Mouse (Mus musculus) embryonic facial prominence, embryonic 14.5 days (tissue): Measurements from ENCODE around the gene Rps15. TPM values are rescaled to one million over a fixed set of nuclear protein-coding genes. Genes with fewer than 3 reads are reported as not detected.

Source experiments
- ATAC-seq: fragments of 200-750 bp; cut with Nextera tagmentation; 2 replicates; pipeline ENCODE4 v1.8.0; 2017; ENCODE audit warnings: low read depth, moderate number of reproducible peaks, moderate TSS enrichment
- DNase-seq: peaks from one replicate; pipeline ENCODE4 v3.0.0-alpha.2; 2015; ENCODE audit warnings: low spot score
- H3K27ac ChIP-seq: fragments of 300-500 bp; sonication (generic); replicated peaks from 2 replicates; pipeline ENCODE4 v1.5.1; 2014; ENCODE audit warnings: low read depth, mild to moderate bottlenecking, low read length, moderate library complexity
- H3K27me3 ChIP-seq: fragments of 300-500 bp; sonication (generic); replicated peaks from 2 replicates; pipeline ENCODE4 v1.6.1; 2014; ENCODE audit warnings: low read length; ENCODE audit not compliant: control insufficient read depth, insufficient read depth
- H3K36me3 ChIP-seq: fragments of 300-500 bp; sonication (generic); 2 replicates; pipeline ENCODE4 v1.6.1; 2014; ENCODE audit warnings: low read length, mixed read lengths; ENCODE audit not compliant: control insufficient read depth, insufficient read depth
- H3K4me1 ChIP-seq: fragments of 300-500 bp; sonication (generic); 2 replicates; pipeline ENCODE4 v1.6.1; 2014; ENCODE audit warnings: antibody characterized with exemption, low read length; ENCODE audit not compliant: control insufficient read depth, insufficient read depth
- H3K4me2 ChIP-seq: fragments of 300-500 bp; sonication (generic); 2 replicates; pipeline ENCODE4 v1.6.1; 2014; ENCODE audit warnings: low read depth, mild to moderate bottlenecking, low read length, moderate library complexity, mixed read lengths
- H3K4me3 ChIP-seq: fragments of 300-500 bp; sonication (generic); 2 replicates; pipeline ENCODE4 v1.5.1; 2014; ENCODE audit warnings: low read depth, mild to moderate bottlenecking, low read length
- H3K9ac ChIP-seq: fragments of 300-500 bp; sonication (generic); 2 replicates; pipeline ENCODE4 v1.6.1; 2014; ENCODE audit warnings: low read depth, mild to moderate bottlenecking, low read length, moderate library complexity, mixed read lengths
- H3K9me3 ChIP-seq: fragments of 300-500 bp; sonication (generic); 2 replicates; pipeline ENCODE4 v1.6.1; 2016; ENCODE audit warnings: low read length; ENCODE audit not compliant: control insufficient read depth
- WGBS: fragments of 180-500 bp; shearing (Covaris S2); extraction: QIAGEN DNeasy Blood & Tissue Kit; methylation state at CpG from one replicate; pipeline ENCODE4 v1.1.7; 2014; 5-methylcytosine and 5-hydroxymethylcytosine counted together
- polyA plus RNA-seq: library from polyadenylated mRNA; unstranded; fragments of >200 nt; fragmentation: Nextera tagmentation; extraction: Ambion mirVana; gene quantifications from 2 replicates; pipeline ENCODE4 v1.2.1, GENCODE M21; 2014

Gene Rps15
- polyA plus RNA-seq, 1 experiment from 2014 or later: 1,145 TPM

DNA sequence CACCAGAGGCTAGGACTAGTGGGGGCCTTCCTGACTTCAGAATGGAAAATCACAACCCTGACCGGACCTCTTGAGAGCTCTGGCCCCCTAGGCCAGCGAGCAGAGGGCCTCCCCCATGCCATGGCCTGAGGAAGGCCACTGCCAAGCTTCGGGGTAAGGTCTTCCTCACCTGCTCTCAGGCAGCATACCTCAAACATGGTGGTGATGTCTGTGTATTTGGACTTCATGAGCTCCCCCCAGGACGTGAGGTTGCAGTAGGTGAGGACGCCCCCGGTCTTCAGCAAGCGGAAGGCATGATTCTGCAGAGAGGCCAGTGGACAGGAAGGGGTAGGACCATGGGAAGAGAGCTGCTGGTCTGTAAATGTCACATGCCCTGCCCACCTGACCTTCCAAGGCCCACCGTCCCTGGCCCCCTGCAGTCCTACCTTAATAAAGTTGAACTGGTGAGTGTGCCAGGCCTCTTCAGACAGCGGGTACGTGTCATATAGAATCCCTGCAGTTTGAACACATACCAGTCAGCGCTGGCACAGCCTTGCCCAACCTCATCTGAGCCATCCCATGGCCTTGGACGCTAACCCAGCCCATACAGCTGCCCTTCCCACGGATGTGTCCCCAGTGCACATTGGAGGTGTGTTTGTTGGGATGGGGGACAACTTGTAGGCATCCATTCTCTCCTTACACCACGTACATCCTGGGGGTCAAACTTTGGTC lies 33.3 kb upstream of the Rps15 start:
- H3K4me2 ChIP-seq: peak overlapping the region; percentile 97; the same call in 1 of the 2 replicates
- H3K4me1 ChIP-seq: peaks cover 17% of the 10 kb centered on the region
- no peak overlapping the region for H3K4me3 ChIP-seq
- DNase-seq (no peak), ATAC-seq (no peak)
- H3K9me3 ChIP-seq: no peaks in the 10 kb centered on the region
- H3K36me3 ChIP-seq: peaks cover 52% of the 10 kb centered on the region
- H3K27me3 ChIP-seq: no peaks in the 10 kb centered on the region
- H3K9ac ChIP-seq: no peak overlapping the region
- H3K27ac ChIP-seq: no peak overlapping the region
- 91% methylated on average over 12 of the region's 14 CpGs for WGBS

DNA sequence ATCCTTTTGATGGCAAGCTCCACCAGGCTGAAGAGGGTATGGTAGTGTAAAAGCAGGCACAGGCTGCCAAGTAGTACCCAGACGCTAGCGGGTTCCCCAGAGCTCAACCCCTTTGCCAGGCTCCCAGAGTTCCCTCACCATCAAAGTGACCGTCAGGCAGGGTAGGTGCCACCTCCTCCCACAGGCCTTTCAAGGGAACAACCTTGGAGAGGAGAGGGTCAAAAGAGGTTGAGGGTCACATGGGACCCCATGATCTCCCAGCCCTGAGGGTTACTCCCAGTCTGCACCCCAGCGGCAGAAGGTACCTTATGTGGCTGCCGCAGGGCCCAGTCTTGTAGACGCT lies 32.8 kb upstream of the Rps15 start:
- WGBS: 72% methylated on average over 6 of the region's 6 CpGs
- Histone ChIP-seq H3K36me3 (peaks cover 47% of the 10 kb centered on the region), H3K4me2 (peak overlapping the region; percentile 97), H3K9me3 (no peaks in the 10 kb centered on the region), H3K4me3 (peak overlapping the region; percentile 58), H3K27me3 (no peaks in the 10 kb centered on the region), H3K9ac (peak overlapping the region; percentile 69; the same call in 1 of the 2 replicates), H3K27ac (no peak overlapping the region), H3K4me1 (peaks cover 21% of the 10 kb centered on the region)
- ATAC-seq (no peak), DNase-seq (no peak)

DNA sequence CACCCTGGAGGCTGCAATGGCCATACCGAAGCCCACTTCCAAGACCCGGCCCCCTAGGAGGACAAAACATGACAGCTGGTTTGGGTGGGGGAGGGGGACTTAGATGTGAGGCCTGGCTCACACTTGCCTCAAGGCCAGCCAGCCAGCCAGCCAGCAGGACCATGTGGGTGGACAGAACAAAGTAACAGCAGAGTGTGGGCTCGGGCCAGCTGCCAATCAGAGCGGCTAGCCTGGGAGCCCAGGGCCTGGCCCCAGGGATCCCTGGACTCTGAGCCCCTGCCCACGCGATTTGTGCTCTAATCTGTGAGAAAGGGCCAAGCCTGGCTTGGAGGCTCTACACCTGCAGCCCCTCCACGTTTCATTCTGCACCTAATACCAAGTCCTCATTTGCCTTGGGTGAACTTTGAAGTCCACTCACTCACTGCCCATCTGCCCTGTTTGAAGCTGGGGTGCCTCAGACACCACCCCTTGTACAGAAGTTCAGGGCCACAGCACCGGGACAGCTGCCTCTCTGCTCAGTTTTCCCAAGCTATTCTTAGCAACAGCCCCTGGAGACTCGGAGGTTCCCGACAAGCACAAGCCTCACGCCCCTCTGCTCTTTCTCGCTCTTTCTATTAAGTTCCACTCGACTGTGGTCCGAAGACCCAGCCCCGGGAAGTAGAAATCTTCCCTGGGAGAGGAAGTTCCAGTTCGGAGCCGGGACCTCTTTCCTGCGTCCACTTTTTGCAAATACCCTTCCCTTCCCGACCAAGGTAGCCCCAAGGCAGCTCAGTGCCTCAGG lies 32.2 kb upstream of the Rps15 start:
- peak; percentile 71 for DNase-seq
- no peak for ATAC-seq
- peaks cover 21% of the 10 kb centered on the region for H3K4me1 ChIP-seq

DNA sequence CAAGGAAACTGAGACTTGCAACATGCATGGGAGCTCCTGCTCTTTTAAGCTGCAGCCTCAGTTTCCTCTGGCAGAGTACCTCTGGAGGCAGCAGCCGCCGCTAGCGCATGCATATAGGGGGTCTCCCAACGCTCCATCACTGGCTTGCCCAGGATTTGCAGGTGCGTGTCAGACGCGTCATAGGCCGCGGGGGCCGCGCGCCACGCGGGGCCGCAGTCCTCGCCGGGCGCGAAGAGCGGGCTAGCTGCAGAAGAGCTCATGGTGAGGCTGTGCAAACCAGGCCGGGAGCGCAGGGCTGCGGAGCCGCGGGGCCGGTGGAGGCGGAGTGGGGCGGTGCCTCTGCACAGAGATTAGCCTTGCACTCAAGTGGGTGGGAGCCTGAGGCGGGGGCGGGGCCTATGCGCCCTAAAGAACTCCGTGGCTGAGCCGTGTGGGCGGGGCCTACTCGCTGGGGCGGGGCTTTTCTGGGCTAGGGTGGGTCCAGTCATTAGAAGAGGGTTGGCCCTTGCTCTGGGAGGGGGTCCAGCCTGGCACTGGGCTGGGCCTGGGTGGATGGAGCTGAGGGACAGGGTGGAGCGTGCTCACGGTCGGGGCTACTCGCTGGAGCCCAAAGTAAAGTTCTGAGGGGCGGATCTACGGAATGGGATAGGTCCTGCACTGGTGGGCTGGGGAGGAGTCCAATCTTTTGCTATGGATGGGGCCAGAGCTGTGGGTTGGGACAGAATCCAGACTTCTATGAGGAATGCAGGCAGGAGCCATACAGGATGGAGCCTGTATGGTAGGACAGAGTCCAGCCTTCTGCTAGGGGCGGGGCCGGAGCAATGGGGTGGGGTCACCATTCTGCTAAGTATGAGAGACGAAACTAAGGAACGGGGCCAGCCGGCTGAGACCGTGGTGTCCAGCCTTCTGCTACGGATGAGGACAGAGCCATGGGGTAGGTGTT lies 31.3 kb upstream of the Rps15 start, which contains the start of the genes Gamt and Dazap1:
Gene Gamt (minus strand): TSS at position 371 of the 943 bp plus-strand sequence.
Gene Dazap1 (plus strand): TSS at position 845 of the 943 bp plus-strand sequence.
- Histone ChIP-seq H3K9me3 (no peaks in the 10 kb centered on the region), H3K9ac (peak within 1 kb of the TSS; percentile 69), H3K27me3 (no peaks in the 10 kb centered on the region), H3K27ac (peak within 1 kb of the TSS; percentile 98), H3K4me1 (peaks cover 23% of the 10 kb centered on the region), H3K4me3 (peak within 1 kb of the TSS; percentile 58), H3K4me2 (peak within 1 kb of the TSS; percentile 97), H3K36me3 (peaks cover 32% of the 10 kb centered on the region)
- ATAC-seq (peak; percentile 91), DNase-seq (peak; percentile 98)
- 1% methylated on average over 43 of the region's 49 CpGs for WGBS

More for the DNA sequence above, 32.2 kb upstream of the Rps15 start:
- H3K9ac ChIP-seq: peak overlapping the region; percentile 69
- no peaks in the 10 kb centered on the region for H3K9me3 ChIP-seq
- peak overlapping the region; percentile 97 for H3K4me2 ChIP-seq
- H3K27me3 ChIP-seq: no peaks in the 10 kb centered on the region
- H3K27ac ChIP-seq: peak overlapping the region; percentile 98
- H3K4me3 ChIP-seq: peak overlapping the region; percentile 58
- 7% methylated on average over 18 of the region's 19 CpGs for WGBS
- peaks cover 41% of the 10 kb centered on the region for H3K36me3 ChIP-seq

DNA sequence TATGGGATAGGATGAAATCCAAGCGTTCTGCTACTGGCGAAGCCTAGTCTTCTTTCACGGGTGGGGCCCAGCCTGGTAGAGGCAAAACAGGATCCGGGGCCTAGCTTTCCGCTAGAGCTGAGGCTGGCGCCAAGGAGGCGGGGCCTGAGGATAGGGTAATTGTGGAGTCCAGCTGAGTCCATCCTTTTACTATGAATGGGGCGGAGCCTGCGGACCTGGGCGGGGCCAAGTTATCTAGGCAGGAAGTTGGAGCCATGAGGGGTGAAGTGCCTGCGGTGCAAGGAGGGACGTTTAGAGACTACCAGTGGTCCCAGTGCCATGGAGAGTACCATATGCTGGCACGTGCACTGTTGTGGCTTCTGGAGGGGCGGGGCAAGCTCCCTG lies 30.7 kb upstream of the Rps15 start:
- H3K9me3 ChIP-seq: no peaks in the 10 kb centered on the region
- peak overlapping the region; percentile 69 for H3K9ac ChIP-seq
- peak overlapping the region; percentile 98 for H3K27ac ChIP-seq
- H3K4me2 ChIP-seq: peak overlapping the region; percentile 97
- no peaks in the 10 kb centered on the region for H3K27me3 ChIP-seq
- WGBS: 0% methylated on average over 14 of the region's 14 CpGs
- H3K4me1 ChIP-seq: peaks cover 30% of the 10 kb centered on the region
- peak; percentile 97 for DNase-seq
- peaks cover 25% of the 10 kb centered on the region for H3K36me3 ChIP-seq
- peak overlapping the region; percentile 58 for H3K4me3 ChIP-seq
- ATAC-seq: peak; percentile 64

DNA sequence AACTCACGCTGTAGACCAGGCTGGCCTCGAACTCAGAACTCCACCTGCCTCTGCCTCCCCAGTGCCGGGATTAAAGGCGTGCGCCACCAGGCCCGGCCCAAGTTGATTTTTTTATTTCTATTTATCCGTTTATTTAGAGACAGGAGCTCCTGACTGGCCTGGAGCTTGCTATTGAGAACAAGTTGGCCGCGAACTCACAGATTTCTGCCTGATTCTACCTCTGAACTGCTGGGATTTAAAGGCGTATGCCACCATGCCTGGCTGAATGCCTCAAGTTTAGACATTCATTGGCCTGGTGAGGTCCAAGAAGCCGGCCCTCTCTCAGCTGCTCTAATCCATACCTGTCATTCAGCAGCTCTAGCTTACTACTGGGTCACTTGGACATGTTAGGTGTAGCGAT lies 30.1 kb upstream of the Rps15 start:
- Histone ChIP-seq H3K27ac (peak overlapping the region; percentile 98), H3K9ac (peak overlapping the region; percentile 69; the same call in 1 of the 2 replicates), H3K4me1 (peaks cover 35% of the 10 kb centered on the region)

DNA sequence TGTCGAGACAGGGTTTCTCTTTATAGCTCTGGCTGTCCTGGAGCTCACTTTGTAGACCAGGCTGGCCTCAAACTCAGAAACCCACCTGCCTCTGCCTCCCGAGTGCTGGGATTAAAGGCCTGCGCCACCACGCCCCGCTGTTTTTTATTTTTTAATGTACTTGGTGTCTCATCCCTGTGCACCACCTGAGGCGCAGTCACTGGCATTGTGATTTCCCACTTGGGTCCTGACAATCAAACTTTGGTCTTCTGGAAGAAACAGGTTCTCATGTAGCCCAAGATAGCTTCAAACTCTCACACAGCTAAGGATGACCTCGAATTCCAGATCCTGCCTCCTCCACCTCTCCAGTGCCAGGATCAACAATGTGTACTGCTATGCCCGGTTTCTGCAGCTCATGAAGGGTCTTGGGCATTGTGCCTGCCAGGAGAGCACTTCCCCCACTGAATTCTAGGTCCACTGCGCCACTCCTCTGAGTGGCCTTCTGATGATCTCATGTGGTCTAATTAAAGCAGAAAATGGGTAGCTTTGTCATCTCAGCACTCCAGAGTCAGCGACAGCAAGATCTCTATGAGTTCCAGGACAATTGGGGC lies 29.4 kb upstream of the Rps15 start:
- H3K9me3 ChIP-seq: no peaks in the 10 kb centered on the region
- no peak for ATAC-seq
- no peak overlapping the region for H3K4me3 ChIP-seq
- 90% methylated on average over 10 of the region's 10 CpGs for WGBS
- no peak overlapping the region for H3K9ac ChIP-seq
- no peak overlapping the region for H3K27ac ChIP-seq
- H3K4me2 ChIP-seq: no peak overlapping the region
- peaks cover 23% of the 10 kb centered on the region for H3K36me3 ChIP-seq
- DNase-seq: no peak
- H3K4me1 ChIP-seq: peaks cover 42% of the 10 kb centered on the region
- H3K27me3 ChIP-seq: no peaks in the 10 kb centered on the region

More for the DNA sequence above, 30.1 kb upstream of the Rps15 start:
- H3K4me3 ChIP-seq: peak overlapping the region; percentile 58
- H3K9me3 ChIP-seq: no peaks in the 10 kb centered on the region
- DNase-seq: no peak
- H3K36me3 ChIP-seq: peaks cover 22% of the 10 kb centered on the region
- WGBS: 78% methylated on average over 12 of the region's 12 CpGs
- H3K27me3 ChIP-seq: no peaks in the 10 kb centered on the region
- ATAC-seq: no peak
- peak overlapping the region; percentile 97 for H3K4me2 ChIP-seq
